Mouse (Mus musculus) activated CD4-positive, CD25-positive, alpha-beta regulatory T cell, adult 4 months (primary cell): ENCODE results near the gene Prmt2. TPM values are rescaled to one million over a fixed set of nuclear protein-coding genes. Genes with fewer than 3 reads are reported as not detected.

Experiments
- ATAC-seq: one replicate; pipeline ENCODE4 v1.8.0; 2017
- polyA plus RNA-seq, 2 experiments: library from polyadenylated mRNA; unstranded; fragments of 100-300 nt; shearing (Covaris generic); gene quantifications; one replicate each; pipeline ENCODE4 v1.2.1; 2017

Prmt2 gene
- polyA plus RNA-seq: 10 to 100 TPM; 21.6 to 23.1 TPM

- ATAC-seq: peak; percentile 94
These were observed at the start of gene Prmt2 for GRCm38 (mm10) chr10:76237341-76238225. Prmt2 (minus strand) TSS chr10:76237865.

DNA sequence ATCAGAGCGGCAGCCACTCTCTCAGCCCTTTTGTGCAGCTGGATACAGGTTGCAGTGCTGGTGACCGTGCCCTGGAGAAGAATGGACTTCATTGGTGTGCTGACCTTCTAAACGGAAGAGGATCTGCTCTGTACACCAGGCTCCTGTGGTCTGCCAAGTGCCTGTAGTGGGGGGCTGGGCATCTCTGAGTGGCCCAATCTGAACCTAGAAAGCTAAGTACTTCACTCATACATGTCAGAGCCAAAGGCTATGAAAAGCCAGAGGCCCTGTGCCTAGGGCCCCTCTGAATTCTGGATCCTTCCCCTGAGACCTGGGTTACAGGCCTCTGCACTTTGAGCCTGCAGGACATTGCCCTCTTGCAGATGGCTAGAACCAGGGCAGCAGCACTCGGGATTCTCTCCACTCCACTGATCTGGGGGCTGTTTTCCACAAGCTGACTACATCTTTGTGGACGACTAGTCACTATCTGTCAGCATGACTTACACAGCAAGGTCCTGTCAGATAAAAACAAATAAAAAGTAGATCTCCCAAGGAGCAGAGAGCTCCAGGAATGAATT is 41.0 kb upstream of the Prmt2 start:
- ATAC-seq: no peak

GRCm38 (mm10) chr10:76275256-76275655 is 37.6 kb upstream of the Prmt2 start:
- ATAC-seq: no peak

- peak; percentile 93 for ATAC-seq
These were observed 33.6 kb upstream of the Prmt2 start for GRCm38 (mm10) chr10:76271238-76271637.

GRCm38 (mm10) chr10:76262431-76262830 is 24.8 kb upstream of the Prmt2 start:
- ATAC-seq: no peak

GRCm38 (mm10) chr10:76261447-76261846 is 23.8 kb upstream of the Prmt2 start:
- ATAC-seq: no peak

DNA sequence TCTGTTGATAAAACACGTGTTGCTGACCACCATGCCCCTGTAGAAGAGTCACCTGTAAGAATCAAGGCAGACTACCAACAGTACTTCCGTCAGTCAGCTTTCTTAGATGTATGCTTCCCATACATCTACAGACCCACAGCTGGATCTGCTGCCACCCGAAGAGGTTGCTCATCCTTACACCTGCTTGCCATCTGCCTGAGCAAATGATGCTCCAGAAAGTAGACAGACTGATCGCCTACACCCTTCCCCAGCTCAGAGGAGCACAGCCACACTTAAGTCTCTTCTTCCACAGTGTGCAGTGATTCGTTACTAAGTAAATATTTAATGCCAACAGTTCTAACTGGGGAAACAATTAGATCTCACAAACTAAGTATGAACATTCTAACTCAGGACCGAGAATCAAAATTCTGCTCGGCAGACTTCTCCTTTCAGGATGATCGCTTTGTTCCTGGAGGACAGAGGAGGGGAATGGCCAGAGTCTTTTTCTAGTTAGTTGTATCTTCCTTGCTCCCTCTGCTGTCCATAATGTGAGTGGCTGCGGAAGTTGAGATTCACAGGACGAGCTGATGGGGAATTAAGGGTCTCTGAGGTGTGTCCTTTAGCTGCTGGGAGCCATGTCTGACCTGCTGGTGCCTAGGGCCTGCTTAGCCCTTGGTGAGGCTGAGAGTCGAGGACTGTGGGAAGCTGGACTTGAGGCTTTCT is 22.8 kb upstream of the Prmt2 start:
- no peak for ATAC-seq

- ATAC-seq: no peak
These were observed 22.0 kb upstream of the Prmt2 start for GRCm38 (mm10) chr10:76259566-76260232.

- ATAC-seq: no peak
These were observed 20.2 kb upstream of the Prmt2 start for GRCm38 (mm10) chr10:76257719-76258390.

- no peak for ATAC-seq
These were observed 19.6 kb upstream of the Prmt2 start for GRCm38 (mm10) chr10:76257231-76257630.

- ATAC-seq: no peak
These were observed 18.0 kb upstream of the Prmt2 start for GRCm38 (mm10) chr10:76255617-76256016.

DNA sequence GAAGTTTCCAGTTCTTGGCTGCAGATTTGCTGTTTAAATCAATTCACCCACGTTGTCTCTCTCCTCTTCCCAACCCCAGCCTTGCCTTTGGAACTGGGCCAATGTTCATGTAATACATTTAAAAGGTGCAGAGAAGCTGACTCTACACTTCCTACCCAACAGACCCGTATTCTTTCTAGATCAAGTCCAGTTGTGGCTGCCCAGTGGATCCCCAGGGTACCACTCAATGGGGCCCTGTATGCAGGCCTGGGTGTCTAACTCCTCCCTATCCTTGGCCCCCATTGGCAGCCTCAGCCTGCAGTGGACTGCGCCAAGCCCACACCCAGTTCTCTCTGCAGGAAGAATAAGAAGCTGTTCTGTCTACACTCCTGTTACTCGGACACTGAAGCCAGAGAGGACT is 15.9 kb upstream of the Prmt2 start, which contains the start of gene S100b:
S100b (plus strand) TSS at position 318 of the 400 bp plus-strand sequence.
- no peak for ATAC-seq

DNA sequence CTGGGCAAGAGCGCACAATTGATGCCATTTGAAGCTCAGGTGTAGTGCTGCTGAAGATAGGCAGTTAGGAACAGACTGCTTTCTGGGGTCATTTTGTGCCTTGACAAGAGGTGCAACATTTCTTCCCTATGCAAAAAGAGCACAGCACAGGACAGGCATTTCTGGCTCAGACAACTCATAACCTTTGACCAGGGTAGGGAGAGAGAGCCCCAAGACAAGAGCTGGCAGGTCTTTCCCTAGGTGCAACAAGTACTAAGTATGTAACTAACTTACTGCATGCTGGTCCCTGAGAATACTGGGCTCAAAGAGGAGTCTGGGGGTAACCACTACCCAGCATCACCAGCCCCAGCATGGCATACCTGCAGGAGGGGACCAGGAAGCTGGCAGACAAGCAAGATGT is 15.4 kb upstream of the Prmt2 start:
- ATAC-seq: no peak

GRCm38 (mm10) chr10:76250870-76251269 is 13.2 kb upstream of the Prmt2 start:
- no peak for ATAC-seq

DNA sequence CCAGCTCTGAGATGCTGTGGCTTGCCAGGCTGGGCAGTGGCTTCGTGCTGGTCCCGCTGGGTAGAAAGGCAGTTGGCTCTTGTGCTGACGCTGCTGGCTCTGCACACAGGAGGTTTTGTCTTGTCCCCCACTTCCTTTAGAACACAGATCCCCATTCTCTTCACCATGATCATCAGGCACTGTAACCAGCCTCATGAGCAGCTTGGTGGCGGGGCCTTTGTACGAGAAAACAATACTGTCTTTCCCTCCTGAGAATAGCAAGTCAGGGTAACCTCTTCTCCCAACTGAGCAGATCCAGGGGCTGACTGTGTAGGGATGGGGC is 10.9 kb upstream of the Prmt2 start:
- ATAC-seq: no peak

GRCm38 (mm10) chr10:76247960-76248646 is 10.4 kb upstream of the Prmt2 start:
- ATAC-seq: no peak

- ATAC-seq: no peak
These were observed 8.9 kb upstream of the Prmt2 start for GRCm38 (mm10) chr10:76246601-76247000.

GRCm38 (mm10) chr10:76245106-76245505 is 7.4 kb upstream of the Prmt2 start:
- ATAC-seq: no peak

DNA sequence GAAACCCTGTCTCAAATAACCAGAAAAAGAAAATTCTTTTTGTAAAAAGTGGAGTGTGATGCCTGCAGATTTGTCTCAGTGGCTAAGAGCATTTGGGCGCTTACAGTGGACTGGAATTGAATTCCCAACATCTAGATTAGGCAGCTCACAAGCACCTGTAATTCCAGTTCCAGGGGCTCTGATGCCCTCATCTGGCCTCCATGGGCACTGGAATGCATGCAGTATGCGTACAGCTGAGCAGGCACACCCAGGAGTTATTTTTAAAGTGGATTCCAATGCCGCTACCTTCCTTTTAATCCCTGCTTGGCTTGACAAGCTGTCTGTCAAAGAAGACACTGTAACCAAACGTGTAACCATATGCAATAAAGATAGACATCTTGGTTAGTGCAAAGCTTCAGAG is 1.7 kb upstream of the Prmt2 start:
- no peak for ATAC-seq

DNA sequence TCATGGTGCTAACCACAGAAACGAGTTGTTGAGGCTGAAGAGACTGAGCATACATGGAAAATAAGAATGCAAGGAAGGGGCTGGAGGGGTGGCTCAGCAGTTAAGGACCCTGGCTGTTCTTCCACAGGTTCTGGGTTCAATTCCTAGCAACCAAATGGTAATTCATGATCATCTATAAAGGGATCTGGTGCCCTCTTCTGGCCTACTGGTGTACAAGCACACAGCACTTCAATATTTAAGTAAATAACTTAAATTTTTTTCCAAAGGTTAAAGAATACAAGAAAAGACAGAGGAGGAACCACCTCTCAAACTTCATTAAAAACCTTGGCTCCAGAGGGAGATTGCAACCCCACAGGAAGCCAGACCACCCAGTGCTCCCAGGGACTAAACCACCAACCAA is 8.0 kb downstream of the Prmt2 start:
- ATAC-seq: no peak

- ATAC-seq: no peak
These were observed 11.7 kb downstream of the Prmt2 start for GRCm38 (mm10) chr10:76225944-76226343.

- no peak for ATAC-seq
These were observed 19.4 kb downstream of the Prmt2 start for GRCm38 (mm10) chr10:76218240-76218639.
